Mouse (Mus musculus) naive thymus-derived CD4-positive, alpha-beta T cell, adult 2 months (primary cell): Measurements from ENCODE around the gene Coa5.
A peak's percentile ranks its signal among the peaks of the same experiment; 100 is the strongest.

Experiments
- DNase-seq: peaks from one replicate; pipeline ENCODE4 v3.0.0-alpha.2; 2011; ENCODE audit warnings: low read depth

Gene Coa5

GRCm38 (mm10) chr1:37430297-37430840 is 466 bp upstream of the Coa5 start:
- DNase-seq = no peak

- DNase-seq = no peak
Measured at GRCm38 (mm10) chr1:37428911-37429310, 992 bp downstream of the Coa5 start.

GRCm38 (mm10) chr1:37427144-37427875 is 2.6 kb downstream of the Coa5 start:
- DNase-seq = no peak

GRCm38 (mm10) chr1:37419420-37419819 is 10.5 kb downstream of the Coa5 start:
- peak; percentile 90 for DNase-seq

- DNase-seq = no peak
Measured at GRCm38 (mm10) chr1:37415394-37415793, 14.5 kb downstream of the Coa5 start.

- DNase-seq = no peak
Measured at GRCm38 (mm10) chr1:37409647-37410046, 20.3 kb downstream of the Coa5 start.

- no peak for DNase-seq
Measured at GRCm38 (mm10) chr1:37408678-37409077, 21.2 kb downstream of the Coa5 start.

GRCm38 (mm10) chr1:37408059-37408458 is 21.8 kb downstream of the Coa5 start:
- no peak for DNase-seq

- no peak for DNase-seq
Measured at GRCm38 (mm10) chr1:37407228-37407627, 22.7 kb downstream of the Coa5 start.

- DNase-seq = no peak
Measured at GRCm38 (mm10) chr1:37405137-37405536, 24.8 kb downstream of the Coa5 start.

GRCm38 (mm10) chr1:37401687-37402086 is 28.2 kb downstream of the Coa5 start:
- DNase-seq = peak; percentile 77

GRCm38 (mm10) chr1:37399734-37400133 is 30.2 kb downstream of the Coa5 start:
- DNase-seq = no peak

GRCm38 (mm10) chr1:37398961-37399360 is 30.9 kb downstream of the Coa5 start:
- no peak for DNase-seq

GRCm38 (mm10) chr1:37396481-37396880 is 33.4 kb downstream of the Coa5 start:
- no peak for DNase-seq

GRCm38 (mm10) chr1:37393174-37393573 is 36.7 kb downstream of the Coa5 start:
- no peak for DNase-seq

GRCm38 (mm10) chr1:37386448-37386971 is 43.4 kb downstream of the Coa5 start:
- no peak for DNase-seq

- DNase-seq = no peak
Measured at GRCm38 (mm10) chr1:37384304-37384703, 45.6 kb downstream of the Coa5 start.

- no peak for DNase-seq
Measured at GRCm38 (mm10) chr1:37380913-37381312, 49.0 kb downstream of the Coa5 start.

GRCm38 (mm10) chr1:37379536-37379935 is 50.4 kb downstream of the Coa5 start:
- no peak for DNase-seq

- no peak for DNase-seq
Measured at GRCm38 (mm10) chr1:37378095-37378494, 51.8 kb downstream of the Coa5 start.

GRCm38 (mm10) chr1:37376751-37377150 is 53.2 kb downstream of the Coa5 start:
- DNase-seq = no peak

- DNase-seq = no peak
Measured at GRCm38 (mm10) chr1:37376177-37376576, 53.7 kb downstream of the Coa5 start.

GRCm38 (mm10) chr1:37368768-37369385 is 61.0 kb downstream of the Coa5 start:
- no peak for DNase-seq
